Mouse (Mus musculus): ENCODE results near the gene Eif2b3.

The Eif2b3 gene

GRCm38 (mm10) chr4:117124518-117125347 lies 105.5 kb downstream of the Eif2b3 start:
- DNase-seq (ENCODE audit: low spot score): no peak

GRCm38 (mm10) chr4:117125348-117125909 lies 106.2 kb downstream of the Eif2b3 start, which contains the start of gene Btbd19:
TSS of gene Btbd19 (minus strand) at chr4:117125725.
- peak; percentile 68 for DNase-seq (ENCODE audit: low spot score)

- DNase-seq (ENCODE audit: low spot score): peak; percentile 71
Observed at GRCm38 (mm10) chr4:117125910-117126674, 106.9 kb downstream of the Eif2b3 start.

- DNase-seq (ENCODE audit: low spot score): no peak
Observed at GRCm38 (mm10) chr4:117126675-117127290, 107.6 kb downstream of the Eif2b3 start, which contains the start of gene Tctex1d4. TSS of gene Tctex1d4 (plus strand) at chr4:117126794.

GRCm38 (mm10) chr4:117127991-117128686 lies 108.9 kb downstream of the Eif2b3 start:
- no peak for DNase-seq (ENCODE audit: low spot score)

- no peak for DNase-seq (ENCODE audit: low spot score)
Observed at GRCm38 (mm10) chr4:117130790-117131189, 111.6 kb downstream of the Eif2b3 start.

- DNase-seq (ENCODE audit: low spot score): no peak
Observed at GRCm38 (mm10) chr4:117131198-117131597, 112.0 kb downstream of the Eif2b3 start.

- DNase-seq (ENCODE audit: low spot score): no peak
Observed at GRCm38 (mm10) chr4:117131890-117132793, 112.9 kb downstream of the Eif2b3 start.

GRCm38 (mm10) chr4:117132794-117133143 lies 113.6 kb downstream of the Eif2b3 start:
- no peak for DNase-seq (ENCODE audit: low spot score)

- DNase-seq (ENCODE audit: low spot score): no peak
Observed at GRCm38 (mm10) chr4:117133366-117133796, 114.2 kb downstream of the Eif2b3 start.

GRCm38 (mm10) chr4:117133817-117134600 lies 114.8 kb downstream of the Eif2b3 start, which contains the start of gene Plk3:
TSS of gene Plk3 (minus strand) at chr4:117133963.
- DNase-seq (ENCODE audit: low spot score): peak; percentile 94

- no peak for DNase-seq (ENCODE audit: low spot score)
Observed at GRCm38 (mm10) chr4:117134601-117134995, 115.4 kb downstream of the Eif2b3 start.

GRCm38 (mm10) chr4:117136034-117136433 lies 116.8 kb downstream of the Eif2b3 start:
- DNase-seq (ENCODE audit: low spot score): no peak

Data from testis, postnatal 14 days (tissue).